Mouse (Mus musculus) heart, embryonic 12.5 days (tissue): ENCODE measurements at regions not wholly inside any gene's neighbourhood (a gene's known extent, or its start where the extent isn't known, plus 50 kb on each side); places are given as distances from the start of the nearest gene placed in this dataset.

Experiments
- ATAC-seq: fragments of 200-750 bp; cut with Nextera tagmentation; 2 replicates; pipeline ENCODE4 v1.8.0; 2017; ENCODE audit warnings: moderate TSS enrichment, moderate library complexity; ENCODE audit not compliant: insufficient number of reproducible peaks, low FRiP score
- H3K27ac ChIP-seq: fragments of 300-500 bp; sonication (generic); 2 replicates; pipeline ENCODE4 v1.5.1; 2016; ENCODE audit warnings: mild to moderate bottlenecking, moderate library complexity; ENCODE audit not compliant: poor library complexity, severe bottlenecking
- H3K27me3 ChIP-seq: fragments of 300-500 bp; sonication (generic); replicated peaks from 2 replicates; pipeline ENCODE4 v1.6.1; 2016; ENCODE audit warnings: mild to moderate bottlenecking, moderate library complexity
- H3K36me3 ChIP-seq: fragments of 300-500 bp; sonication (generic); 2 replicates; pipeline ENCODE4 v1.6.1; 2016; ENCODE audit warnings: mild to moderate bottlenecking, moderate library complexity
- H3K4me1 ChIP-seq: fragments of 300-500 bp; sonication (generic); replicated peaks from 2 replicates; pipeline ENCODE4 v1.6.1; 2016; ENCODE audit warnings: mild to moderate bottlenecking
- H3K4me2 ChIP-seq: fragments of 300-500 bp; sonication (generic); 2 replicates; pipeline ENCODE4 v1.6.1; 2016; ENCODE audit warnings: mild to moderate bottlenecking, moderate library complexity
- H3K4me3 ChIP-seq: fragments of 300-500 bp; sonication (generic); 2 replicates; pipeline ENCODE4 v1.5.1; 2016; ENCODE audit warnings: mild to moderate bottlenecking
- H3K9ac ChIP-seq: fragments of 300-500 bp; sonication (generic); 2 replicates; pipeline ENCODE4 v1.6.1; 2016; ENCODE audit warnings: mild to moderate bottlenecking, moderate library complexity
- H3K9me3 ChIP-seq: fragments of 300-500 bp; sonication (generic); replicated peaks from 2 replicates; pipeline ENCODE4 v1.6.1; 2016; ENCODE audit warnings: mild to moderate bottlenecking, moderate library complexity
- WGBS: fragments of 180-500 bp; shearing (Covaris S2); methylation state at CpG from one replicate; pipeline ENCODE4 v1.1.7; 2016; 5-methylcytosine and 5-hydroxymethylcytosine counted together

- no peak overlapping the region for H3K4me2 ChIP-seq
- H3K27me3 ChIP-seq, result no peaks in the 10 kb centered on the region
- no peak overlapping the region for H3K4me3 ChIP-seq
- no peaks in the 10 kb centered on the region for H3K36me3 ChIP-seq
- H3K9ac ChIP-seq, result no peak overlapping the region
- H3K4me1 ChIP-seq, result no peaks in the 10 kb centered on the region
- 80% methylated on average over 5 of the region's 5 CpGs for WGBS
- no peak overlapping the region for H3K27ac ChIP-seq
- H3K9me3 ChIP-seq, result no peaks in the 10 kb centered on the region
- ATAC-seq, result no peak
Observed at GRCm38 (mm10) chr11:8727007-8727406, 62.7 kb upstream of the Tns3 start.

DNA sequence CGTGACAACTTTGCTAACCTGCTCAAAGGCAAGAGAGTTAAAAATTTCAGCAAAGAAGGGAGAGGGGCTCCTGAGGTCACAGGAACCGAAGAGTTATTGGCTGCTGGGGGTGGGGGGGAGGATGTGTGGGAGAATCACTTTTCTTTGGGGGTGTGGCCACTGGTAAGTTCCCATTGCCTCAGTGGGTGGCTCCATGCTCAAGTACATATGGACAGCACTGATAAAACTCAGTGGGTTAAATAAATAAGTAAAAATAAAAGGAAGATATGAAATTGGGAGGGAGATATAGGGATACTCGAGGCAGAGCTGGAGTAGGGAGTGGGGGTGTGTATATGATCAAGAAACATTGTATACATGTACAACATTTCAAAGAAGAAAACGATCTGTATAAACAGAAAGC, 61.2 kb upstream of the Tns3 start:
- 58% methylated on average over 4 of the region's 4 CpGs for WGBS
- H3K9ac ChIP-seq, result no peak overlapping the region
- no peaks in the 10 kb centered on the region for H3K9me3 ChIP-seq
- no peaks in the 10 kb centered on the region for H3K36me3 ChIP-seq
- no peak for ATAC-seq
- H3K27ac ChIP-seq, result no peak overlapping the region
- H3K27me3 ChIP-seq, result no peaks in the 10 kb centered on the region
- H3K4me3 ChIP-seq, result no peak overlapping the region
- no peaks in the 10 kb centered on the region for H3K4me1 ChIP-seq
- no peak overlapping the region for H3K4me2 ChIP-seq

DNA sequence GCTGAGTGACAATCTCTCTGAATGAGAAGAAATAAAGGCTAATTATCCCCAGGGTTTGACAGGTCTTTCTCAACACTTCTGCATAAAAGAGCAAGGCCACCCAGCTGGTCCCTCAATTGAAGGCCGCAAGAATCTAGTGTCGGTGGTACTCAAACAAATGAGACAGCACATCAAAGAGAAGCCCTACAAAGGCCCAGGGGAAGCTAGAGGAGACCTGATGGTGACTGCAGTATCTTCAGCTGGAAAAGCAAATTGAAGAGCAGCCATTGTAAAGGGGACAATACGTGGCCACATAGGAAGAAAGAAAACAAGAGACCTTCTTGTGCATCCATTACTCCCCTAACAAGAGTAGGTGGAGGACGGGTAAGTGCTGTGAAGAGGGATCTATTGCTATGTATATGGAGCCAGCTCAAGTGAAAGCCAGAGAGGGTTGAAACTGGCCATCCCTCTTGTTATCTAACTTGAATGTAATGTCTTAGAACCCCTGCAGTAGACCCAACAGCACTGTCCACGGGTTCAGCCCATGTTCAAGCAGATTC, 58.8 kb upstream of the Tns3 start:
- Histone ChIP-seq H3K27ac (no peak overlapping the region), H3K27me3 (no peaks in the 10 kb centered on the region), H3K9ac (no peak overlapping the region), H3K36me3 (no peaks in the 10 kb centered on the region), H3K4me1 (no peaks in the 10 kb centered on the region), H3K4me2 (no peak overlapping the region), H3K4me3 (no peak overlapping the region), H3K9me3 (no peaks in the 10 kb centered on the region)
- 35% methylated on average over 5 of the region's 5 CpGs for WGBS
- no peak for ATAC-seq

- Histone ChIP-seq H3K4me3 (no peak overlapping the region), H3K4me1 (peaks cover 21% of the 10 kb centered on the region), H3K9me3 (no peaks in the 10 kb centered on the region), H3K27ac (no peak overlapping the region), H3K27me3 (no peaks in the 10 kb centered on the region), H3K36me3 (no peaks in the 10 kb centered on the region), H3K9ac (no peak overlapping the region), H3K4me2 (no peak overlapping the region)
- ATAC-seq, result no peak
- 79% methylated on average over 11 of the region's 11 CpGs for WGBS
Observed at GRCm38 (mm10) chr11:8719211-8719966, 55.1 kb upstream of the Tns3 start.

- Histone ChIP-seq H3K27me3 (no peaks in the 10 kb centered on the region), H3K9me3 (no peaks in the 10 kb centered on the region), H3K9ac (no peak overlapping the region), H3K4me3 (no peak overlapping the region), H3K36me3 (no peaks in the 10 kb centered on the region), H3K4me1 (peaks cover 21% of the 10 kb centered on the region), H3K27ac (no peak overlapping the region), H3K4me2 (no peak overlapping the region)
- WGBS, result 83% methylated on average over 3 of the region's 3 CpGs
- ATAC-seq, result no peak
Observed at GRCm38 (mm10) chr11:8717774-8718173, 53.4 kb upstream of the Tns3 start.

DNA sequence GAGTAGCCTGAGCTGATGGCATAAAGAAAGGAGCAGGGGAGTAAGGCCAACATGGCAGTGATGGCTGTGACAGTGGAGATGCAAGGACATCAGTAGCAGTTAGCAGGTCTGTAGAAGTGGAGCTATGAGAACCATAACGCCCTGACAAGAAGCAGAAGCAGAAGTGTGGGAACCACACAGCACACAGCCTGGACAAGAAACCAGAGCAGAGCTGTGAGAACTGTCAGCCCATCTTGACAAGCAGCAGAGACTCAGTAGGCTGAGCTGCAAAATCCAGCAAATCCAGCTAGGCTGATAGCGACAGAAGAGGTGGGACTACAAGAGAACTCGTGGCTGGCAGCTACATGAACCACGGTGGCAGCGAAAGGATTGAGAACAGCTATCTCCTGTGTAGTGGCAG, 52.5 kb upstream of the Tns3 start:
- no peak overlapping the region for H3K4me2 ChIP-seq
- H3K9ac ChIP-seq, result no peak overlapping the region
- no peaks in the 10 kb centered on the region for H3K9me3 ChIP-seq
- no peak overlapping the region for H3K4me3 ChIP-seq
- H3K4me1 ChIP-seq, result peaks cover 21% of the 10 kb centered on the region
- peak overlapping the region; percentile 57 for H3K27ac ChIP-seq
- H3K36me3 ChIP-seq, result no peaks in the 10 kb centered on the region
- no peak for ATAC-seq
- H3K27me3 ChIP-seq, result no peaks in the 10 kb centered on the region
- WGBS, result 12% methylated on average over 5 of the region's 5 CpGs

GRCm38 (mm10) chr11:8715775-8716174, 51.4 kb upstream of the Tns3 start:
- no peak for ATAC-seq
- Histone ChIP-seq H3K4me2 (no peak overlapping the region), H3K4me1 (peaks cover 21% of the 10 kb centered on the region), H3K4me3 (no peak overlapping the region), H3K27me3 (no peaks in the 10 kb centered on the region), H3K9me3 (no peaks in the 10 kb centered on the region), H3K9ac (no peak overlapping the region), H3K27ac (no peak overlapping the region), H3K36me3 (no peaks in the 10 kb centered on the region)
- WGBS, result 70% methylated on average over 2 of the region's 2 CpGs
